ENCODE assay signal across 14 mouse cellular contexts in the genomic region with DNA sequence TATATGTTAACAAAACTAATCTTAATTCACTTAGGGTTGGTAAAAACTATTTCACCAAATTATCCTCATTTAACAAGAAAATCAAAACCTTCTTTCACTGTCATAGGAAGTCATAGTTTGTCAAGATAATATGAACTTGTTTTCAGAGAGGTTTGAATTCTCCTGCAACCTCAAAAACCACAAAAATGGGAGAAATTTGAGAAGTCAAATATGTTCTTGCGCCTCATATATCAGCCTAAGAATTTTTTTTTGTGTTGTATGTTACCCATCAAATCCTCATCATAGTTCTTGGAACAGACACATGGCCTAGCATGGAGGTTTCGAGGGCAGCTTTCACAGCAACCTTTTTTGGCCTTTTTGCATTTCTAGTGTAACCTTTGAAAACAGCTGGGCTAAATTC.
"Had no signal": no experiment of that assay in that cellular context is flagged by ENCODE, and none has a peak within 500 bp of the region (broad histone marks: within the 10 kb centered on the region; RNA-seq: fewer than 3 reads in every experiment).

No protein-coding gene starts in this region.

- H3K27ac ChIP-seq: limb, embryonic 15.5 days; liver, embryonic 12.5 days; macrophage; midbrain, embryonic 15.5 days; stomach, postnatal 0 days had no signal

- H3K27me3 ChIP-seq: limb, embryonic 15.5 days; liver, embryonic 12.5 days; megakaryocyte, embryonic 14.5 days; midbrain, embryonic 15.5 days had no signal

- H3K36me3 ChIP-seq: limb, embryonic 15.5 days; liver, embryonic 12.5 days; midbrain, embryonic 15.5 days had no signal

- H3K4me1 ChIP-seq: limb, embryonic 15.5 days; liver, embryonic 12.5 days; megakaryocyte, embryonic 14.5 days; midbrain, embryonic 15.5 days had no signal

- DNase-seq: kidney, postnatal 36 days; layer of hippocampus, adult 9-11 months; layer of hippocampus, postnatal 36 days; lung, embryonic 14.5 days; lung, postnatal 14 days; right cerebral cortex, adult 18-20 months; right cerebral cortex, postnatal 25 days had no signal

- ATAC-seq: intestine, embryonic 16.5 days; liver, embryonic 12.5 days; midbrain, embryonic 15.5 days had no signal

- H3K4me3 ChIP-seq: limb, embryonic 15.5 days; liver, embryonic 12.5 days; megakaryocyte, embryonic 14.5 days; midbrain, embryonic 15.5 days had no signal
